Mouse (Mus musculus) testis, postnatal 14 days (tissue): ENCODE data around the gene Gm20896.
"Not testable (repeated sequence)": the region's sequence is repeated elsewhere in the genome, so short reads cannot be mapped to it uniquely, and the experiment has no call there.

ENCODE experiments used
- DNase-seq: peaks from one replicate; pipeline ENCODE4 v3.0.0; 2021; ENCODE audit warnings: low spot score

The Gm20896 gene

GRCm38 (mm10) chrY:35921426-35921825, at the start of gene Gm20896:
Gm20896 (minus strand) TSS chrY:35921526.
- DNase-seq: not testable (repeated sequence)
